Mouse (Mus musculus): Measurements from ENCODE around the gene Zbtb16. TPM values are rescaled to one million over a fixed set of nuclear protein-coding genes. Genes with fewer than 3 reads are reported as not detected.

Gene Zbtb16
- polyA plus RNA-seq, 1 experiment, result 7.4 TPM

DNA sequence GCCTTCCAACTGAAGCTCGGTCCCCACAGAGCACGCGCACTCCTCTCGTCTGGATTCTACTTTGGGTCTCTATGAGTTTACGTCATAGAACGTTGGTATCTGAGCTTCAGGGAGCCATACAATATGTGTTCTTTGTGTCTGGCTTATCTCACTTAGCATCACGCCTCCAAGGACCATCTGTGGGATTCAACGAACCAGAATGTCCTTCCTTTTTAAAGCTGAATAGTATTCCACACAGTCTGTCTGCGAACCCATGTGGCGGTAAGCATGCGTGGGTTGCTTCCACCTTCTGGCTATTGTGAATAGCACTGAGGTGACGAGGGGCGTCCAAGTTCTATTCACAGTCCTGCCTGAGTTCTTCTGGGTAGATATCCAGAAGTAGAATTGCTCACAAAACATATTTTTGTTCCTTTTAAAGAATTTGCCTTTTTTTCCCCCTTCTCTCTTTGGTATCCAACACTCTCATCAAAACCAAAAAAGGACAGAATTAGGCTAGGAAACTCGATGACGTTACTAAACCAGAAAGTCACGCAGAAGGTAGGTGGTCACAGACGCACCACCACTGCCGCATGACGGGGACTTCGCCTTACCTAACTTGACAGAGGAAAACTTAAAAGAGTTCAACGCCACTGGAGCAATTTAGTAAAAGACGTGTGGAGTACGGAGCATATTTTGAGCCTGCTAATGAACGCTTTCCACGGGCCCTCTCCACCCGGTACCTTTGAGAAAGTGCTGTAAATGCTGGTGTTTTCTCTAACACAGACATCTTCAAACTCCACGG lies 32.4 kb downstream of the Zbtb16 start:
- no peak for DNase-seq (ENCODE audit: low spot score)

- DNase-seq (ENCODE audit: low spot score), result no peak
These were observed 33.6 kb downstream of the Zbtb16 start for GRCm38 (mm10) chr9:48802374-48802773.

- no peak for DNase-seq (ENCODE audit: low spot score)
These were observed 34.7 kb downstream of the Zbtb16 start for GRCm38 (mm10) chr9:48801322-48801721.

DNA sequence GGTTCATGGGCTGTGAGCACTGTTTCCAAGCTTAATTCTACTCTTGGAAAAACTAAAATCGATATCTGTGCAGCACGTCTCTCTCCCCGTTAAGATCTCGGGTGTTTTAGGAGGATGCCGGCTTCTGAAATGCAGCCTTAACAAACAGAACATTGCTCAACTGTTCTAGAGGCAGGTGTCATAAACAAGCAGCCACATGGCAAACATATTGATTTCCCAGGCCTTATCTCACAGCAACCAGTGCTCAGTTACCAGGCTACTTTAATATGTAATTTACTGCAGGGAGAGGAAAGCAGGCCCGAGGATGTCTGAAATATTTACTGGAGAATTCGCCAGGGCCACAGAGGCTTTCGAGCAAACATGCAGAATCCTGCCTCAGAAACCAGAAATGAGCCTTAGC lies 35.4 kb downstream of the Zbtb16 start:
- no peak for DNase-seq (ENCODE audit: low spot score)

- no peak for DNase-seq (ENCODE audit: low spot score)
These were observed 38.0 kb downstream of the Zbtb16 start for GRCm38 (mm10) chr9:48798044-48798443.

DNA sequence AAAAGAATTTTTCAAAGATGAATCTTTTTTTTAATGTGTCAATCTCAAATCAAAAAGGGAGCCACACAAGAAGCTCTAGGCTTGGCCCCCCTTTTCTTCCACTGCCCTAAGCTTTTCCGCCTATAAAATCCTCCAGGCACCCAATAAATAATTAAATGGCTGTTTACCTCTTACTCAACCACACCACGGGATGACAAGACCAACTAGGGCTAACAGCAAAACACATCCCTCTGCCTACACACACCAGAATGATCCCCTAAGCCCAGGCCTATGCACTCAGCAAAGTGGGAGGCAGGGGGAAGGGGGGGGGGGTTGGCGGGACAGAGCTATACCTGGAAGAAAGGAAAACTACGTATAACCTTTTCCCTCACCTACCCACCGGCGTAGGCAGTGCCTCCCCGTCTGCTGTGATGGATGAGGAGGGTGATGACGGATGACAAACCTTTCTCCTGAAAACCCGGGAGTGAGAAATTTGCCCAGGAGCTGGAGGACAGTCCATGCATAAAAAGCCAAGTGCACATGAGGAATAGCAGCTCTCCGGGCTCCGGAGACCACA lies 39.7 kb downstream of the Zbtb16 start:
- no peak for DNase-seq (ENCODE audit: low spot score)

DNA sequence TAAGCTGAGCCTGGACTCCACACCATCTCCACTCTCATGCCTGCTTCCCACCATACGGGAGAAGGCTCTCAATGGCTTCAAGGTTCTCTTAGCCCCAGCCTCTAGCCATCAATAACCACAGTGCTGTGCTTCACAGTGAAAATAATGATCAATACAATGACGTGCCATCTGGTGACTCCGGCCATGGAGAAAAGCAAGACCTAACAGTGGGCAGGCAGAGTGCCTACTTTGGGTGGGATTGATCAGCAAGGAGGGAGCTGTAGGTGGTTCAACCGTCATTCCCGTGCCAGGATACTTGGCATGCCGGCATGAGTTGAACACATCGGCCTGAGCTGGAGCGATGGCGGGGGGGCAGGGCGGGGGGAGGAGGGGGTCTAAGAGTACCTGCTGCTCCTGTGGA lies 40.3 kb downstream of the Zbtb16 start:
- DNase-seq (ENCODE audit: low spot score), result no peak

DNA sequence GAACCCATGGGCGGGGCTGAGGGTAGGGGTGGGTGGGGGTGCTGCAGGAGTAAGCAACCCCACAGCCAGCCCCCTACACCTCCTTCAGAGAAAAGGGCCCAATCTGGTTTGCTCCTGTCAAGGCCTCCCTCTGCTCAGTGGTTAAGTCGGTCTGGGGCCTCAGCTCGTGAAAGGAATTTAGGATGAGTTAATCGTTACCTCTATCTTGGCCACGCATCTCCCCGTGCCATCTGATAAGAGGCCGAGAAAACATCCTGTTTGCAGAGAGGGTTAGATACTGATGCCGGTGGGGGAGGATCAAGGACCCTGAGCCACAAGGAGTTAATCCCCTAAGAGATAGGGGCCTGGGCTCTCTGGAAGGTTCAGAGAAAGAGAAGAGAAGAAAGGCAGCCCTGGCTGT lies 40.9 kb downstream of the Zbtb16 start:
- no peak for DNase-seq (ENCODE audit: low spot score)

DNA sequence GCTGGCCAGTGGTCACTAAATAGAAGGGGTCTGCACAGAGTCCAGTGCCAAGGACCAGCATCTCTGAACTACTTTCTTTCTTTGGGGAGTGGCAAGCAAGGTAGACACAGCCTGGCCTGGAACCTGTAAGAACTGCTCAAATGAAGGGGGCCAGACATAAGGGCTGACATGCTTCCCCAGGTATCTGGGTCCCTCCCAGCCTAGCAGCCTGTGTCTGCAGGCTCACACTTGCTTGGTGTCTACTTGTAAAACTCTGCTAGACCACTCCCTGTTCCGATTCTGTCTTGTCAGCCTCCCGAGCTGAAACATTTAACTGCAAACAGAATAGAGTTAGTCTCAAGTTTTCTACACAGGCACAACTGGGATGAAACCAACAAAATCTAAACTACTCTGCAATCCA lies 41.6 kb downstream of the Zbtb16 start:
- DNase-seq (ENCODE audit: low spot score), result no peak

GRCm38 (mm10) chr9:48793638-48794188 lies 42.3 kb downstream of the Zbtb16 start:
- no peak for DNase-seq (ENCODE audit: low spot score)

GRCm38 (mm10) chr9:48790575-48790974 lies 45.4 kb downstream of the Zbtb16 start:
- no peak for DNase-seq (ENCODE audit: low spot score)

DNA sequence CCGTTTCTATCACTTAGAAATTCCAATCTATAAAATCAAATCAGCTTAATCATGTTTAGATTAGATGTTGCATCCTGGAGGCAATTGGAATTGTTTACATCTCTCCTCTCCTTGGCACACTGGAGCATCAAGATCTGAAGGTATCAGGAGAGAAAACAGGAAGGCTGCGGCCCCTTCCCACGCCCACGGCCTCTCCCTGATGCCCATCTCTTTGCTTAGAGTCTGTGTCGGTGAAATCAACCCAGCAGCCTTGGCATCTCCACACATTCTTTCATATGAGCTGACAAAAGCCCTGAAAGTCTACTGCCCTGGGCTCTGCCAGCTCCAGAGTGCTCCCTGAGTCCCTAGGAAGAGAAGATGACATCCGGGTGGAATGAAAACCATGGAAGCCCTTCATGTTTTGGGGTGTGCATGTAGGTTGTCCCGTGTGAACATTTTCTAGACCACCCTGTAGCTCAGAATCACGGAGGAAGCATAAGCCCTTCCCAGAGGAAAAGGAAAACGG lies 48.1 kb downstream of the Zbtb16 start:
- DNase-seq (ENCODE audit: low spot score), result no peak

DNA sequence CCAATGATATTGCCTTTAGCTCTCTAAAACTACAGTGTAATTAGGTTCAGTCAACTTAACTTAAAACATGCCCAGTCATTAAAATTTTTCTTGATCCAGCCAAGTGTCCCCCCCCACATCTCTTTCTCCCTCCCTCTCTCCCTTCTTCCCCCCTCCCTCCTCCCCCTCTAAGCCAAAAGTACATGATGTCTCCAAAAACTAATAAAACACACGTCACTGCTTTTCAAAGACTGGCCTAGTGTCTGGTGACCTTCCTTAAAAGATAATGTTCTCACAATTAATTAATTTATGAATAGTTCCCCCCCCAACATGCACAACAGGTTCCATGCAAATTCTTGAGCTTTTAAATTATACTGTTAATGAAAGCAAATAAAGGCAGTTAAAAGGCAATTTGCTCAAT lies 48.7 kb downstream of the Zbtb16 start:
- DNase-seq (ENCODE audit: low spot score), result no peak

DNA sequence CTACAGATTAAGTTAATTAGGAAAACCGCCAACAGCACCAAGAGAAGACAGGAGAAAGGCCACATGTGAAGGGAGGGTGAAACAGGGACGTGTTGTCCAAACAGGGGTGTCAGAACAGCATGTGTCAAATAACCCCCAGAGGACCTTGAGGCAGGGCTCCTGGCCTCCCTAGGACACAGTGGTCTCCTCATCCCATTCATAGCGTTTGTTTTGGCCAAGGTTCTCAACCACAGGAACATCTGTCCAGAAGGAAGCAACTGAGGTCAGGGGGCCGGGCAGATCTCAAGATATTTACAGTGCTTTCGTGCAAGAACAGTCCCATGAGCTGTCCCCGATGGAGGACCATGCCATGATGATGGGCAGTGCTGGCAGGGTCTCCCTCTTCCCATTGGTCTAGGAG lies 49.2 kb downstream of the Zbtb16 start:
- DNase-seq (ENCODE audit: low spot score), result no peak

GRCm38 (mm10) chr9:48784937-48785336 lies 51.1 kb downstream of the Zbtb16 start:
- no peak for DNase-seq (ENCODE audit: low spot score)

DNA sequence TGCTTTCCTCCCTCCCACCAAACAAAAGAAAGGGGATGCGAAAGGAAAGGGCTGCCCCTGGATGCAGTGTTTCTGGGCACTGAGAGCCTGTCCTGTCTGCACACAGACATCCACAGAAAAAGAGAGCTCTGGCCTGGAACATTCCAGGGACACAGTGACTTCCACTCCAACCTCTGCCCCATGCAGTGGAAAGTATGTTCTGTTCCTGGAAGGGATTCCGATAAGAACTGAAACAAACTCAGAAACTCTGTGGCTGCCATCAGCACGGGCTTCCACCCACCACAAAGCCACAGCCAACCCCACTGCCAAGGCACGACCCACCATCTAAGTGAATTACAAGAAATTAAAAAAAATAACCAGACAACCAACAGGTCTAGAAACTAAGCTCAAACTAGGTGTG lies 52.7 kb downstream of the Zbtb16 start:
- DNase-seq (ENCODE audit: low spot score), result no peak

- DNase-seq (ENCODE audit: low spot score), result no peak
These were observed 53.5 kb downstream of the Zbtb16 start for GRCm38 (mm10) chr9:48782284-48783060.

- DNase-seq (ENCODE audit: low spot score), result no peak
These were observed 59.8 kb downstream of the Zbtb16 start for GRCm38 (mm10) chr9:48776268-48776667.

DNA sequence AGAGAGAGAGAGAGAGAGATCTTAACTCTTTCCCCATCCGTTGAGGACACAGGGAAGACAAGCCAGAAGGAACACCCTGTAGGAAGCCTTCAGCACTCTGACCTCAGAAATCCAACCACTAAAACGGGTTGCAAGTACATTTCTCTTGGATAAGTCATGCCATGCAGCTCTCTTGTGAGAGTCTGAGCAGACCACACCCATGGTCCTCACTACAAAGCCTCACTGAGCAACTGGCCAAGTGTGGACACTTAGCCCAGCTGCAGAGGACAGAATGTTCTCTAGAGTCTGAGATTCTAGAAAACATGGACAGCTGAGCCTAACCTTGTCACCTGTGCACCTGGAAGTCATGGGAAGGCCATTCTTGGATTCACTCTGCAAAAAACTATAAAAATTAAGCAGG lies 60.5 kb downstream of the Zbtb16 start:
- no peak for DNase-seq (ENCODE audit: low spot score)

DNA sequence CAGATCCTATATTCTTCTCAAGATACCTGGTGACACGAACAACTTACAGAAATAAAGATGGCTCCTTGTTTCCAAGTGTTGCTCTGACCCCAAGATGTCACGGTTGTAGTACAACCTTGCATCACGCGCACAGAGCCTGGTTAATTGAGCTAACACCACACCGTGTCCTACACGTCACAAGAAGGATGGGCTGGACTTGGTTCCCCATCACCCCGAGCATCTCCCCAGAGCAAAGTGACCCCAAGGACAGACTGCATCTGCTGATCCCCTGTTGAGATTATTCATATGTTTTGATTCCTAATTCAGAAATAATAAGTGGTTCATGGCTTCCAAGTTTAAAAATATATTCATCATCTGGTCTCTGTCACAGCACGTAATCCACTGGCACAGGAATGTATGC lies 62.3 kb downstream of the Zbtb16 start:
- no peak for DNase-seq (ENCODE audit: low spot score)

- DNase-seq (ENCODE audit: low spot score), result no peak
These were observed 62.9 kb downstream of the Zbtb16 start for GRCm38 (mm10) chr9:48773130-48773529.

DNA sequence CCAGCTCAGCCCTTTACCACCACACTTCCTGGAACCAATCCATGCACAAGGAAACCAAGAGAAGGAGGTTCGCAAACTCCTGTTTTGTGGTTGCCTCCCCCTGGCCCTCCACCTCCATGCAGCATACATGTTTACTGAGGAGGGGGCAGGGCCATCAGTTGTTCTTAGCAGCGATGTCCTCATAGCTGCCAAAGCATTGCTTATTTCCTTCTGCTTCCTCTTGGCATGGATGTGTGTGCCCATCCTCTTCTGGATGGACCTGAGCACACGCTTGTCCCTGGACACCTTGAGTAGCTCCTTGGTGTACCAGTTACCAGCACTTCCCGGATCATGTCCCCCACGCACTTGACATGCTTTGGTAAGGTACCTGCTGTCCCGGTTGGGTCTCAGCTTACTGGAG lies 64.5 kb downstream of the Zbtb16 start:
- DNase-seq (ENCODE audit: low spot score), result no peak

- DNase-seq (ENCODE audit: low spot score), result no peak
These were observed 67.1 kb downstream of the Zbtb16 start for GRCm38 (mm10) chr9:48768965-48769364.
